Mouse (Mus musculus) olfactory bulb, adult 2 months (tissue): ENCODE results near the gene Hcn2. TPM values are rescaled to one million over a fixed set of nuclear protein-coding genes. Genes with fewer than 3 reads are reported as not detected.
"Not testable (repeated sequence)": the region's sequence is repeated elsewhere in the genome, so short reads cannot be mapped to it uniquely, and the experiment has no call there.

ENCODE experiments used
- H3K27ac ChIP-seq: fragments of 200-500 bp; 2 replicates; pipeline ENCODE4 v1.5.1; 2012; ENCODE audit warnings: low read depth, low read length; ENCODE audit not compliant: insufficient read depth
- H3K4me1 ChIP-seq: fragments of 200-500 bp; 2 replicates; pipeline ENCODE4 v1.6.1; 2012; ENCODE audit warnings: low read length; ENCODE audit not compliant: control insufficient read depth, insufficient read depth
- H3K4me3 ChIP-seq: fragments of 200-500 bp; 2 replicates; pipeline ENCODE4 v1.5.1; 2012; ENCODE audit warnings: mild to moderate bottlenecking, low read depth, low read length, moderate library complexity; ENCODE audit not compliant: insufficient read depth
- CTCF ChIP-seq: fragments of 200-500 bp; IDR thresholded peaks from 2 replicates; pipeline ENCODE4 v1.5.1; 2012; ENCODE audit warnings: low read depth, mild to moderate bottlenecking, low read length, moderate library complexity; ENCODE audit not compliant: insufficient read depth
- POLR2A ChIP-seq: fragments of 200-500 bp; IDR thresholded peaks from 2 replicates; pipeline ENCODE4 v1.6.1; 2012; ENCODE audit warnings: mild to moderate bottlenecking, low read depth, low read length, moderate library complexity; ENCODE audit not compliant: insufficient read depth
- WGBS: fragments of 180-500 bp; shearing (Covaris S2); methylation state at CpG from one replicate; pipeline ENCODE4 v1.1.7; 2018; 5-methylcytosine and 5-hydroxymethylcytosine counted together
- polyA plus RNA-seq: library from polyadenylated mRNA; stranded (reverse); fragments of >200 nt; gene quantifications from 2 replicates; pipeline ENCODE4 v1.2.4, GENCODE M21; 2012; ENCODE audit warnings: low replicate concordance; ENCODE audit not compliant: missing spikeins, insufficient read depth, insufficient read length

Hcn2 gene
- polyA plus RNA-seq, 1 experiment, result not detected

GRCm38 (mm10) chr10:79696129-79696651, 20.2 kb upstream of the Hcn2 start:
- Histone ChIP-seq H3K4me1 (peaks cover 8% of the 10 kb centered on the region), H3K4me3 (no peak overlapping the region), H3K27ac (peak overlapping the region; percentile 61)
- no peak for TF ChIP-seq CTCF
- TF ChIP-seq POLR2A, result no peak
- 60% methylated on average over 9 of the region's 9 CpGs for WGBS

DNA sequence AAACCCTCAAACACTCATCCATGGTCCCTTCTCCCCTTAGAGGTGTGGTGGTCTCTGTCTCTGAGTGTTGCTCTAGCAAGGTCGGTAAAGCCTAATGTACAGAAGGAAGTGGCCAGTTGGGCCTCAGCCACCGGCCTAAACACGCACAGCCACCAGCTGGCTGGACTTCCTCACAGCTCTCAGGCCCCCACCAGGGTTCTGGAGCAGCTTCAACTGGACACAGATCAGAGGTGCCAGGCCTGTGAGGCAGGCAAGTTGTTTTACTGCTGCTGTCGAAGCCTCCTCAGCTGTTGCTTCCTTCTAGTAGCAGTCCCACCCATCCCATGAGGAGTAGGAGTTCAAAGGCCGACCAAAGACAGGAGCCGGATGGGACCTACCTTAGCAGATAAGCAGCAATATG, 18.5 kb upstream of the Hcn2 start:
- WGBS, result 66% methylated on average over 6 of the region's 6 CpGs
- peaks cover 8% of the 10 kb centered on the region for H3K4me1 ChIP-seq
- no peak overlapping the region for H3K27ac ChIP-seq
- TF ChIP-seq POLR2A (no peak), CTCF (no peak)
- no peak overlapping the region for H3K4me3 ChIP-seq

- TF ChIP-seq POLR2A, result no peak
- no peak for TF ChIP-seq CTCF
- Histone ChIP-seq H3K4me3 (no peak overlapping the region), H3K4me1 (peaks cover 8% of the 10 kb centered on the region), H3K27ac (no peak overlapping the region)
- WGBS, result 93% methylated on average over 6 of the region's 6 CpGs
These were observed 18.0 kb upstream of the Hcn2 start for GRCm38 (mm10) chr10:79698459-79698858.

DNA sequence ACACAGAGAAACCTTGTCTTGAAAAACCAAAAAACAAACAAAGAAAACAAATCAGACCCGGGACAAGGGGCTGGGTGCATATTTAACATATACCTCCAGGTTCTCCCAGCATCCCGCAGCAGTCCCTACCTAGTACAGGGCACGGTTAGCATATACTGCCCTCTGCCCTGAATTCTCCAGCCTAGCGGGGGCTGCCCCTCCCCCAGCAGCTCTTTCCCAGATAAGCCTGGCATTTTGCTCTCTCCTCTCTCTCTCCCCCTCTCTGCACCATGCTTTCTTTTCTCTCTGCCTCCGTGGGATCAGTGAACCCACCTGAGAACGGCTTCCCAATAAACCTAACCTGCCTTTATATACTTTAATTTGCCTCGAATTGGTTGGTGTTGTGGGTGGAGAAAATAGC, 15.8 kb upstream of the Hcn2 start:
- Histone ChIP-seq H3K4me3 (no peak overlapping the region), H3K4me1 (peaks cover 15% of the 10 kb centered on the region), H3K27ac (no peak overlapping the region)
- no peak for TF ChIP-seq POLR2A
- TF ChIP-seq CTCF, result no peak
- WGBS, result 44% methylated on average over 7 of the region's 7 CpGs

GRCm38 (mm10) chr10:79701443-79702129, 14.8 kb upstream of the Hcn2 start:
- no peak overlapping the region for H3K27ac ChIP-seq
- 65% methylated on average over 10 of the region's 10 CpGs for WGBS

DNA sequence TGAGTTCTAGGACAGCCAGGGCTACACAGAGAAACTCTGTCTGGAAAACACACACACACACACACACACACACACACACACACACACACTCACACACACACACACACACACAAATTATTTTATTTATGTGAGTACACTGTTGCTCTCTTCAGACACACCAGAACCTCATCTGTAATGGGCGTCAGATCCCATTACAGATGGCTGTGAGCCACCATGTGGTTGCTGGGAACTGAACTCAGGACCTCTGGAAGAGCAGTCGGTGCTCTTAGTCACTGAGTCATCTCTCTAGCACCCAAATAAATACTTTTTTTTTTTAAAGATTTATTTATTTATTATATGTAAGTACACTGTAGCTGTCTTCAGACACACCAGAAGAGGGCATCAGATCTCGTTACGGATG, 13.5 kb upstream of the Hcn2 start:
- not testable (repeated sequence) for H3K27ac ChIP-seq, H3K4me3 ChIP-seq
- WGBS, result 52% methylated on average over 4 of the region's 4 CpGs
- H3K4me1 ChIP-seq, result peaks cover 28% of the 10 kb centered on the region

More at GRCm38 (mm10) chr10:79701443-79702129, 14.8 kb upstream of the Hcn2 start:
- Histone ChIP-seq H3K4me3 (no peak overlapping the region), H3K4me1 (peaks cover 16% of the 10 kb centered on the region)
- no peak for TF ChIP-seq CTCF
- no peak for TF ChIP-seq POLR2A

- peak overlapping the region; percentile 48; the same call in 1 of the 2 replicates for H3K27ac ChIP-seq
- TF ChIP-seq POLR2A (no peak), CTCF (no peak)
- WGBS, result 61% methylated on average over 10 of the region's 10 CpGs
- peaks cover 30% of the 10 kb centered on the region for H3K4me1 ChIP-seq
- H3K4me3 ChIP-seq, result peak overlapping the region; percentile 87
These were observed 12.9 kb upstream of the Hcn2 start for GRCm38 (mm10) chr10:79703541-79703940.

DNA sequence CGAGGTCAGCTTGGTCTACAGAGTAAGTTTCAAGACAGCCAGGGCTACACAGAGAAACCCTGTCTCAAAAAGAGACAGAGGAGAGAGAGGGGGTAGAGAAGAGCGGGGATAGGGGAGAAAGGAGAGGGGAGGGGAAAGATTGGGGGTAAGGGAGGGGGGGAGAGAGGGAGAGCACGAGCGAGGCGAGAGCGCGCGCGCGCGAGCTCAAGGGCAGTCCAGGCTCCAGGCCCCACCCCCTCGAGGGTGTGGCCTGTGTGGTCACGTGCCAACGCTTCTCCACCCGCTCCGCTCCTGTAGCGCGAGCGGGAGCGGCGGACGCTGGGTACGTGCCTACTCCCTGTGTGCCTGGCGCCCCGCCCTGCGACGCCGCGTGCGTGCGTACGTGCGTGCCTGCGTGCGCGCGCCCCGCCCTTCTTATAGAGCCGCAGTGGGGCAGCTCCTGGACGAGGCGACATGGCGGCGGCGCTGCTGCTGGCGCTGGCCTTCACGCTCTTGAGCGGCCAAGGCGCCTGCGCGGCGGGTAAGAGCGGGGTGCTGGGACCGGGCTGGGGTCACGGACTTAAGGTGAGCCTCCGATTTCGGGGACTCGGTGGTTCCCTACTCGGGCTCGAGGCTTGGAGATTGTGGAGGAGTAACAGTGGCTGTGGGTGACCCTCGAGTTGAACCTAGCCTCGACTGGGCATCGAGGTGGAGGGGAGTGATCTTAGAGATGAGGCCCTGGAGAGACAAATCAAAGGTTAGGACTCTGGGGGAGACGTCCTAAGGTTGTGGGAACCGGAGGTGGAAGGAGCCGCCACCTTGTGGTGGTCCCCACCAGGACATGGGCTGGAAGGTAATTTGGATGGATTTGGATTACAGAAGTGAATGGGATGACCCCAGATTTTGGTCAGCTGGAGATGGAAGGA, 12.1 kb upstream of the Hcn2 start, which contains the start of gene Bsg:
Bsg (plus strand) TSS at position 427 of the 905 bp plus-strand sequence.
- 0% methylated on average over 65 of the region's 65 CpGs for WGBS
- peak within 1 kb of the TSS; percentile 88 for H3K27ac ChIP-seq
- TF ChIP-seq CTCF, result peak; percentile 33; the same call in 1 of the 2 replicates
- TF ChIP-seq POLR2A, result peak; percentile 98
- H3K4me1 ChIP-seq, result peaks cover 37% of the 10 kb centered on the region
- peak within 1 kb of the TSS; percentile 87 for H3K4me3 ChIP-seq

DNA sequence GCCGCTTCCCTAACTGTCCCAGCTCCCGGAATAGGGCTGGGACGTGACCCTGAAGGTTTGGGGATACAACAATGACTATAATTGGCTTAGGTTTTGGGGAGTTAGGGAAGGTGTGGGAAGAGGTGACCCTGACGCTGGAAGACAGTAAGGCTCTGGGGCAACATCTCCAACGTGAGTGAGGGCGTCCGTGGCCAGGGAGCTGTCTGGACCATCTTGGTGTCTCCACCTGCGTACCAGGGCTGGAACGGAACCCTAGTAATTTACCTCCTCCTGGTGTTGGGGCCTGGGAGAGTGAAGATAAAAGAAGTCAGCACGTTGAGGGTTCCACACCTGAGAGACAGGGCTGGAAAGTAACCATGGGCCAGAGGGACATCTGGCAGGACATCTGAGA, 11.5 kb upstream of the Hcn2 start:
- H3K4me1 ChIP-seq, result peaks cover 38% of the 10 kb centered on the region
- peak overlapping the region; percentile 87 for H3K4me3 ChIP-seq
- WGBS, result under 1% methylated on average over 10 of the region's 10 CpGs
- peak overlapping the region; percentile 88 for H3K27ac ChIP-seq
- TF ChIP-seq CTCF (no peak), POLR2A (no peak)
